Mouse (Mus musculus): ENCODE measurements around the gene Rnf144b. TPM values are rescaled to one million over a fixed set of nuclear protein-coding genes. Genes with fewer than 3 reads are reported as not detected.

Gene Rnf144b
- 48.5 and 56.6 TPM in 2 replicates for polyA plus RNA-seq (2012; rRNA removed)

DNA sequence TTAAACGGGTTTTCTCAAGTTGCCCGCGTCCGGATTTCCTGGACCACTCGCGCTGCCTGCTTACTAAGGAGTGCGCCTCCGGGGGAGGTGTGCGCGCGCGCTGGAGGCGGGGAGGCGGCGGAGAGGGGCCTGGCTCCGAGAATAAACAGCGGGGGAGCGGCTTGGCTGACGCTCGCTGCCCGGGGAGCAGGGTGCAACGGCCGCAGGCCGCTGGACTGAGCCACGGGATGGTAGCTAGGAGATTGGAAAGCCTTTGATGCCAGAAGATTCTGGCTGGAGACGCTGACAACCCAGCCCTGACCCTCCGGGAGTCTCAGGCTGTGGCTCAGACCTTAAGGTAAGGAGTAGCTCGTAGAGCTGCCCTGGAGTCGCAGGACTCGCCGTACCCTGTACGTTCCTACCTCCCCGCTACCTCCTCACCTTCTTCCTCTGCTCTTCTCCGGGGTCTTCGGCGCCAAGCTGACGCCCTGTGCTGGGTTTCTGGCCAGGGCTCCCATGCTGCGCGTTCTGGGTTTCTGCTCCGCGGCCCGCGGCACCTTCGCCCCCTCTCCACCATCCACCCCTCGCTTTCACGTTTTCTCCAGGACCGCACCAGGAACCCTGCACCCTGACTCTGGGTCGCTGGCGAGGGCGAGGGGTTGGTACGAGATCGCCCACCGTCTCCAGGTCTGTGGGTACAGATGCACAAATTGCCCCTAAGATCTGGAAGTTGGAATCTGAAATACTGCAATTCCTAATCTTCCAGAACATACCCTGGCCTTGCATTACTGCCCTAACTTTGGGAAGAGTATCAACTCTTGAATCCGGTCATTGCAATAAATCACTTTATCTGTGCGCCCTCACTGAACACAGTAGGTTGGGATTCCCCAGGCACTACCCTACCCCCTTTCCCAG lies at the start of gene Rnf144b:
Gene Rnf144b (plus strand): TSS at position 120 of the 894 bp plus-strand sequence.
- peak; percentile 40 for DNase-seq (ENCODE audit: low spot score)

DNA sequence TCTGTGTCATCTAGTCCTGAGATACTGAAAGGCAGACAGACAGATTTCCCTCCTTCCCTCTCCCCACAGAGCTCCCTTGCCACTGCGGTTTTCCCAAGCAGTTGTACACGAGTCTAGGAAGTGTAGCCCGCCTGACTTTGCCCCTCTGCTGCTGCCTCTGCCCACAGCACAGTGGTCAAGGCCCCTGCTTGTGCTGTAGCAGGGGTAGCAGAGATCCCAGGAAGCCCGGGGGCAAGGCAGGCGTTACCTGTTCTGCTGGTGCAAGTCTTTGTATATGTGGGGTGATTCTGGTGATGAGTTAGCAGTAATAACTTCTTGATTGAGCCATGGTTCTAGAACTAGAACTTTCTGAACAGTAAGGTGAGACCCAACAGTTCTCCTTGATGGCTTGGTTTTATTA lies 46.3 kb upstream of the Rnf144b start:
- DNase-seq (ENCODE audit: low spot score): no peak

- no peak for DNase-seq (ENCODE audit: low spot score)
Observed at GRCm38 (mm10) chr13:47077367-47077766, 45.1 kb upstream of the Rnf144b start.

GRCm38 (mm10) chr13:47078799-47079198 lies 43.7 kb upstream of the Rnf144b start:
- DNase-seq (ENCODE audit: low spot score): no peak

- DNase-seq (ENCODE audit: low spot score): no peak
Observed at GRCm38 (mm10) chr13:47080905-47081505, 41.5 kb upstream of the Rnf144b start.

- DNase-seq (ENCODE audit: low spot score): no peak
Observed at GRCm38 (mm10) chr13:47088433-47088832, 34.0 kb upstream of the Rnf144b start.

GRCm38 (mm10) chr13:47089271-47089670 lies 33.2 kb upstream of the Rnf144b start:
- DNase-seq (ENCODE audit: low spot score): no peak

DNA sequence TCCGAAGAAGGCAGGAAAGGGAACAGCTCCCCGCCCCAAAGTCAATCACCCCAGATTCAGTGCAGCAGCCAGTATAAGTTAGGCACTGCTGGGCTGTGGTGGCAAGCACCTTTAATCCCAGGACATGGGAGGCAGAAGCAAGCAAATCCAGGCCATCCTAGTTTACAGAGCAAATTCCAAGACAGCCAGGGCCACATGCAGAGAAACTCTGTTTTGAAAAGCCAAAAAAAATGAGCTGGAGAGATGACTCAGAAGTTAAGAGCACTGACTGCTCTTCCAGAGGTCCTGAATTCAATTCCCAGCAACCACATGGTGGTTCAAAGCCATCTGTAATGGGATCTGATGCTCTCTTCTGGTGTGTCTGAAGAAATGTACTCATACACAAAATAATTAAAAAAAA lies 28.7 kb upstream of the Rnf144b start:
- DNase-seq (ENCODE audit: low spot score): no peak

- DNase-seq (ENCODE audit: low spot score): no peak
Observed at GRCm38 (mm10) chr13:47096591-47096990, 25.9 kb upstream of the Rnf144b start.

DNA sequence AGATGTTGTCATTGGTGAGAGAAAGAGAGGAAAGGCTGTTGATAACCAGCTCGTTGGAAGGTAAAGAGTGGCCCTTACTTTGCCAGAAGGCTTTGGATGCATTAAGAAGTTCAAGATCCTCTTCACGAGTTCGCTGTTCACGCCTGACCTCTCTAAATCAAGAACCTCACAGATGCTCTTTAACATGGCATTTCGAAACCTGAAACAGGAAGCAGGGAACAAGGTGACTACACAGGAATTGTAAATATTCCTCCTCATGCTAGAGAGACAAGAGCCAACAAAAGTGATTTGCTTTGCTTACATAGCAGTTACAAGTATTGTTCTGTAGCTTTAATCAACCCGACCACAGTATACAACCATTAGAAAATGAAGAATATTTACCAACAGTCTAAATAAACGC lies 23.2 kb upstream of the Rnf144b start:
- DNase-seq (ENCODE audit: low spot score): no peak

DNA sequence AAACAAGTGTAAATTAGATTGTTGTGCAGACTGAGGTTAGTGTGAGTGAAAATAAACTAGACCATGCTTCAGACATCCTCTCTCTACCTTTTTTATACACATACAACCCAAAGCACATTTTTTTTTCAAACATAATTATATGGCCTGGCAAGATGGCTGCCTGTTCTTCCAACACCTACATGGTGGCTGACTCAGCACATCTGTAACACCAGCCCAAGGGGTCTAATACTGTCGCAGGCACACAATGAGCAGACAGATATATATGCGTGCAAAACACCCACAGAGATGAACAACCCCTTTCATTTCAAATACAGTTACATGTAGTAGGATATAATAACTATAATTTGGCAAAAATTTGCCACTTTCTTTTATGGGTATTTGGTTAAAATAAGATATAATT lies 21.9 kb upstream of the Rnf144b start:
- no peak for DNase-seq (ENCODE audit: low spot score)

DNA sequence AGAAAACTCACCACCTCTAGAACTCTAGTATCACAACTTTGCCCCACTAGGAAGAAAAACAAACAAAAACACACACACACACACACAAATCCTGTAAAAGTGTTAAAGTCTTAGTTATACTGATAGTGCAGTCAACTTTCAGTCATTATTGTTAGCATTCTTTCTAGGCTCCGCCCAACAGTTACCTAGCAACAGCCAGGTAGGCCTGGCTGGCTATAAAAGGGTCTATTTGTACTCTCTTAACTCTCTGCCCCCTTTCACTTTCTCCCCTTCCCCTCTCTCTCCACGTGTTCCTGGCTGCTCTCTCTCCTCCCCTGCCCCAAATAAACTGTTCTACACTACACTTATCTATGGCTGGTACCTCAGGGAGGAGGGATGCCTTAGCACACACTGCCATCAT lies 18.3 kb upstream of the Rnf144b start:
- no peak for DNase-seq (ENCODE audit: low spot score)

DNA sequence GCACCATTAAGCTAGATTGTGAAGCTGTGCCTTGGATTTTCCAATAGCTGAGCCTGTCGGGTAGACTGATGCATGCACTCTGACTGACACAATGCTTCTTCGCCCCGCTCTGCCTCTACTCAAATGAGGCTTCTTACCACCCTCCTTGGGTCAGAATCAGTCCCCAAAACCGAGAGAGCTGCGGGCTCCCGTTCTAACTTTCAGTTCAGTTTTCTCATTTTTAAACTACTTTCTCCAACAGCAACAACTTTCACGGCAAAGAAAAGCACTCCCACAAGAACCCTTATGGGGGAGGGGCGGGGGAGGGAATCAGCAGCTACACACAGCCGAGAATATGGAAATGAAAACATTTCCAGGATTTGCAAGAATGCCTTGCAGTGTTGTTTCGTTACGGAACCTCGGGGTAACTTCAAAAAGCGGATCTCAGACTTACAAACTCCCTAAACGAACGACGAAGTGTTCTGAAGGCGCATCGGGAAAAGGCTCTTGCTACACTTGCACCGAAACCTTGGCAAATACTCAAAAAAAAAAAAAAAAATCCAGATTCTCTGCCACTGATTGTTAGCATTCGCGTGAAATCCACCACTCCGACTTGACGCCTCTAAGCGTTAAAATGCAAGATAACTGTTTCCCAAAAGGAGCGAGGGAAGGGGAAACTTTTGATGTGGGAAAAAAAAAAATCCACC lies 17.5 kb upstream of the Rnf144b start:
- no peak for DNase-seq (ENCODE audit: low spot score)

DNA sequence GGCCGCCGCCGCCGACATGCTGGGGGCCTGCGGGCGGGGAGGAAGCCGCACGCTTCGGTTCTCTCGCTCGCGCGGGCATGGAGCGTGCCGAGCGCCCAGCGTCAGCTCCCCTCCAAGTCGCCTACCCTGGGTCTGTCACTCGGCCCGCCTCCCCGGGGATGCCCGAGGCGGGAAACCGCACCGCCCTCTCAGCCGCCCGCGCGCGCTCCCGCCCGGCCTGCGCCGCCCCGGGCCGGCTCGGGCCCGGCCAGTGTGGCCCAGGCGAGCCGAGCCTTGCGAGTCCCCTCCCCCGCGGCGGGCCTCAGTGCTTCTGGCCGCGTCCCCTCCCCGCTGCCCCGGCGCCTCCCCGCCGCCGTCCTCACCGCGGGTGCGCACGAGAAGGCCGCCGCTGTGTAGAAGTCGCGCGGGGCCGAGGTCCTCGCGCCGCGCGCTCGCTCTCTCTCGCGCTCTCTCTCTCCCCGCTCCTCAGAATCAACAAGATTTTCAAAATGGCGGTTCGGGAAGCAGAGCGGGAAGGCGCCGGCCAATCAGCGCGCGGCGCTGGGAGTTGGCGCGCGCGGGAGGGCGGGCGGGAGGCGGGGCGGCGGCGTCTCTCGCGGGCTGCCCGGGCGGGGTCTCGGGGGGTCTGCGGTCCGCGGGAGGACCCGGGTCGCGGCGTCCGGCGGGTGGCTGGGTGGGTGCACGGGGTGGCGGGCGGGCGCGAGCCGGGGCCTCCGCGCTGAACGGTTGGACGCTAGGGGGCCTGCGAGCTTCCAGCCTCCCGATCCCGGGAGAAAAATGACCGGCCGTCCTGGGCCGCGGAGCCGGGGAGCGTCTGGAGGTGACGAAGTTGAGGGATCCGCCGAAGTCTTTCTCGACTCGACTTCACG lies 16.5 kb upstream of the Rnf144b start, which contains the start of gene Dek:
Gene Dek (minus strand): TSS at position 491 of the 869 bp plus-strand sequence.
- DNase-seq (ENCODE audit: low spot score): peak; percentile 81

- no peak for DNase-seq (ENCODE audit: low spot score)
Observed at GRCm38 (mm10) chr13:47106580-47106888, 15.9 kb upstream of the Rnf144b start.

- no peak for DNase-seq (ENCODE audit: low spot score)
Observed at GRCm38 (mm10) chr13:47109239-47109638, 13.2 kb upstream of the Rnf144b start.

DNA sequence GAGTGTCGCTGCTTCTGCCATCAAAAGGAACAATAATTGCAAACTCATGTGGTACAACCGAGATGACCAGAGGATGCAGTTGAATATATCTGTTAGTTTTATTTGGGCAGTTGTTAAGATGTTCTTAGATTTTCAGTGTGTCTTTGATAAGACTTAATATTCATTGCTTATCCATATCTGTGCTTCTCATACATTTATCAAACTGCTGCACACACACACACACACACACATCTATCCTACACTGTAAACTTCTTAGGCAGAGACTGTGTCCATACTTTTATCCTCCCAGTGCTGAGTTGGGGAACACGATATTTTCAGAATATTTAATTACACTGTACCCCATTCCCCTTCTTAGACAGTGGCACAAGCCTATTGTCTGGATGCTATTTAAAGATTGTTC lies 11.3 kb upstream of the Rnf144b start:
- no peak for DNase-seq (ENCODE audit: low spot score)

- DNase-seq (ENCODE audit: low spot score): no peak
Observed at GRCm38 (mm10) chr13:47112056-47112455, 10.4 kb upstream of the Rnf144b start.

DNA sequence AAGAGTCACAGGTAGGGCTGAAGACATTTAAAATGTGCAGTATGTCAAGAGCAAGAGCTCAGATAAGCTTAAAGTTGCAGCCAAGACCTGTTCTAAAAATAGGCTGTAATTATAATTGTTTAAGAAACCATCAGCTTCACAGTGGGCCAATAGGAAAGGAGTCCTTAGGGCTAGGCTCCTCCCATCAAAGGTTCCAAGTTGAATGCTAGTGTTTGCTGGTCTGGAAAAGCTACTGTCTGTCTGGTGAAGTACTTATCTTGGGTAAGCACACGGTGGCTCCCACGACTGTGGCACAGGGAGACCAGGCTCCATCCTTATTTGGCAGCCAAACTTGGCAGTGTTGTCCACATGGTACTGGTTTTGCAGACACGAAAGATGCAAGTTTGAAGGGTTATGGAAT lies 9.5 kb upstream of the Rnf144b start:
- DNase-seq (ENCODE audit: low spot score): no peak

- no peak for DNase-seq (ENCODE audit: low spot score)
Observed at GRCm38 (mm10) chr13:47116000-47116399, 6.5 kb upstream of the Rnf144b start.

GRCm38 (mm10) chr13:47121333-47121889 lies 1.0 kb upstream of the Rnf144b start:
- no peak for DNase-seq (ENCODE audit: low spot score)

All from urinary bladder, adult 2 months (tissue).